Mouse (Mus musculus) heart, embryonic 12.5 days (tissue): ENCODE results near the gene Anapc1. TPM values are rescaled to one million over a fixed set of nuclear protein-coding genes. Genes with fewer than 3 reads are reported as not detected.
"Not testable (repeated sequence)": the region's sequence is repeated elsewhere in the genome, so short reads cannot be mapped to it uniquely, and the experiment has no call there.

Experiments used
- ATAC-seq: fragments of 200-750 bp; cut with Nextera tagmentation; 2 replicates; pipeline ENCODE4 v1.8.0; 2017; ENCODE audit warnings: moderate TSS enrichment, moderate library complexity; ENCODE audit not compliant: insufficient number of reproducible peaks, low FRiP score
- H3K27ac ChIP-seq: fragments of 300-500 bp; sonication (generic); 2 replicates; pipeline ENCODE4 v1.5.1; 2016; ENCODE audit warnings: mild to moderate bottlenecking, moderate library complexity; ENCODE audit not compliant: poor library complexity, severe bottlenecking
- H3K27me3 ChIP-seq: fragments of 300-500 bp; sonication (generic); replicated peaks from 2 replicates; pipeline ENCODE4 v1.6.1; 2016; ENCODE audit warnings: mild to moderate bottlenecking, moderate library complexity
- H3K36me3 ChIP-seq: fragments of 300-500 bp; sonication (generic); 2 replicates; pipeline ENCODE4 v1.6.1; 2016; ENCODE audit warnings: mild to moderate bottlenecking, moderate library complexity
- H3K4me1 ChIP-seq: fragments of 300-500 bp; sonication (generic); replicated peaks from 2 replicates; pipeline ENCODE4 v1.6.1; 2016; ENCODE audit warnings: mild to moderate bottlenecking
- H3K4me2 ChIP-seq: fragments of 300-500 bp; sonication (generic); 2 replicates; pipeline ENCODE4 v1.6.1; 2016; ENCODE audit warnings: mild to moderate bottlenecking, moderate library complexity
- H3K4me3 ChIP-seq: fragments of 300-500 bp; sonication (generic); 2 replicates; pipeline ENCODE4 v1.5.1; 2016; ENCODE audit warnings: mild to moderate bottlenecking
- H3K9ac ChIP-seq: fragments of 300-500 bp; sonication (generic); 2 replicates; pipeline ENCODE4 v1.6.1; 2016; ENCODE audit warnings: mild to moderate bottlenecking, moderate library complexity
- H3K9me3 ChIP-seq: fragments of 300-500 bp; sonication (generic); replicated peaks from 2 replicates; pipeline ENCODE4 v1.6.1; 2016; ENCODE audit warnings: mild to moderate bottlenecking, moderate library complexity
- WGBS: fragments of 180-500 bp; shearing (Covaris S2); methylation state at CpG from one replicate; pipeline ENCODE4 v1.1.7; 2016; 5-methylcytosine and 5-hydroxymethylcytosine counted together
- polyA plus RNA-seq: library from polyadenylated mRNA; unstranded; fragments of >200 nt; fragmentation: Nextera tagmentation; extraction: Ambion mirVana; gene quantifications from 2 replicates; pipeline ENCODE4 v1.2.1, GENCODE M21; 2016

Anapc1 gene
- polyA plus RNA-seq, 1 experiment from 2014 or later: 58.9 TPM

GRCm38 (mm10) chr2:128697047-128697446, 9.9 kb upstream of the Anapc1 start:
- H3K27ac ChIP-seq: no peak overlapping the region
- ATAC-seq: no peak
- WGBS: 86% methylated on average over 1 of the region's 1 CpGs
- H3K9ac ChIP-seq: no peak overlapping the region
- no peak overlapping the region for H3K4me2 ChIP-seq
- peaks cover 9% of the 10 kb centered on the region for H3K4me1 ChIP-seq
- H3K9me3 ChIP-seq: no peaks in the 10 kb centered on the region
- H3K36me3 ChIP-seq: no peaks in the 10 kb centered on the region
- no peaks in the 10 kb centered on the region for H3K27me3 ChIP-seq
- no peak overlapping the region for H3K4me3 ChIP-seq

DNA sequence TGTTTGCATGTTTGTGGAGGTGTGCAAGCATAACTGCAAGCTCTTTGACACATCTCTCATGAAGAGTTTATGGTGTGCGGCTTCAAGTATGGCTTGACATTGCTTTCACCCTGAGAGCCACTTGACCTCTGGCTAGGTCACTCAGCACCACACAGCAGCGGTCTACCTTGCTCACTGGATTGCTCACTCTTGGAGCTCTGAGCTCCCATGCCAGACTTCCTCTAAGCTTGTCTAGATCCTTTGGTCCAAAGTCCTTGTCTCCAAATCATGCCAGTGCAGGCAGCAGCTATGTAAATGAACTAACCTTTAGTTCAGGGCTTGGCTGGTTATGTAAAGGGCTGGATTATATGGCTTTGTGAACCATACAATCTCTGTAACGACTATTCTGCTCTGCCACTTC, 9.2 kb upstream of the Anapc1 start:
- no peaks in the 10 kb centered on the region for H3K9me3 ChIP-seq
- no peaks in the 10 kb centered on the region for H3K27me3 ChIP-seq
- H3K36me3 ChIP-seq: no peaks in the 10 kb centered on the region
- no peak overlapping the region for H3K27ac ChIP-seq
- no peak overlapping the region for H3K4me3 ChIP-seq
- H3K9ac ChIP-seq: no peak overlapping the region
- no peak overlapping the region for H3K4me2 ChIP-seq
- 61% methylated on average over 3 of the region's 3 CpGs for WGBS
- peaks cover 9% of the 10 kb centered on the region for H3K4me1 ChIP-seq
- ATAC-seq: no peak

DNA sequence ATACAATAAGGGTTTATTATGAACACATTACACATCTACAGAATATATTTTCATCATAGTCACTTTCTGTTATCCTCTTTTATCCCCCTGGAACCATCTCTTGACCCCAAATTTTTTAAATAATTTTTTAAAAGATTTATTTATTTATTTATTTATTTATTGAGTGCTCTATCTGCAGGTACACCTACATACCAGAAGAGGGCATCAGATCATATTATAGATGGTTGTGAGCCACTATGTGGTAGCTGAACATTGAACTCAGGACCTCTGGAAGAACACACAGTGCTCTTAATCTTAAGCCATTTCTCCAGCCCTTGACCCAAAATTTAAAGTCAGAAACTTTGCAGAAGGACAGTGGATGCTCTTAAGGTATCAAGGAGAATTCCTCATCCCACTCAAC, 7.4 kb upstream of the Anapc1 start:
- Histone ChIP-seq H3K9ac (no peak overlapping the region), H3K27me3 (no peaks in the 10 kb centered on the region), H3K4me2 (no peak overlapping the region), H3K9me3 (no peaks in the 10 kb centered on the region), H3K36me3 (no peaks in the 10 kb centered on the region), H3K4me1 (peaks cover 9% of the 10 kb centered on the region), H3K27ac (no peak overlapping the region), H3K4me3 (no peak overlapping the region)
- ATAC-seq: no peak

- not testable (repeated sequence) for H3K36me3 ChIP-seq, H3K9me3 ChIP-seq, H3K4me3 ChIP-seq, H3K4me2 ChIP-seq, H3K4me1 ChIP-seq, H3K9ac ChIP-seq, H3K27ac ChIP-seq, H3K27me3 ChIP-seq, ATAC-seq
- 85% methylated on average over 2 of the region's 3 CpGs for WGBS
Observed at GRCm38 (mm10) chr2:128693828-128694227, 6.6 kb upstream of the Anapc1 start.

DNA sequence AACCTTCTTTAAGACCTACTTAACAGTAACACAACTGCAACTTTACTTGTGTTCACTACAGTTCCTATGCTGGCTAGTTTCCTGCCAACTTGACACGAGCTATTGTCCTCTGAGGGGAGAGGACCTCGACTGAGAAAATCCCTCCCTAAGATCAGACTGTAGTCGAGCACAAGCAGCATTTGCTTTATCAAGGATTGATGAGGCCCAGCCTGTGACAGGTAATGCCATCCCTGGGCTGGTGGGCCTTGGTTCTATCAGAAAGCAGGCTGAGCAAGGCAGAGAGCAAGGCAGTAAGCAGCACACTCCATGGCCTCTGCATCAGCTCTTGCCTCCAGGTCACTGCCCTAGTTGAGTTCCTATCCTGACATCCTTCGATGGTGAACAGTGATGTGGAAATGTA, 6.0 kb upstream of the Anapc1 start:
- no peaks in the 10 kb centered on the region for H3K36me3 ChIP-seq
- whole genome bisulfite sequencing: 60% methylated on average over 4 of the region's 4 CpGs

DNA sequence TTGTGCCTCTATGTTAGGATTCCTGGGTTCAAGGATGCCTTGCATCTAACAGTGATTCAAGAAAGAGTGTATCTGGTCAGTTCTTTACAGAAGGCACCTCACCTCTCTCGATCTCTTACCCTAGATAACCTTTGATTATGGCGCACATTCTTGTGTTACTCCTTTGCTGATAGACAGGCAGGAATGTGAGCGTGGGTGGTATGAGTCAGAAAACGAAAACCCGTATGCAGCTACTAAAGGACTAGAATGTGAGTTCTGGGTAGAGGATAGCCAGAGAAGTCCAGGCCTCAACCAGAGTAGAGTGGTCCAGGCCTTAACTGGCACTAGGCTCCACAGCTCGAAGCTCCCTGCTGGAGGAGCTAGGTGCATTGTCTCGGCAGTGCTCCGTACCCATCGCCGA, 5.6 kb upstream of the Anapc1 start:
- 67% methylated on average over 10 of the region's 10 CpGs for WGBS
- no peak overlapping the region for H3K4me3 ChIP-seq
- ATAC-seq: no peak
- H3K9ac ChIP-seq: no peak overlapping the region
- peaks cover 6% of the 10 kb centered on the region for H3K4me1 ChIP-seq
- H3K27ac ChIP-seq: no peak overlapping the region
- H3K9me3 ChIP-seq: no peaks in the 10 kb centered on the region
- H3K27me3 ChIP-seq: no peaks in the 10 kb centered on the region
- no peaks in the 10 kb centered on the region for H3K36me3 ChIP-seq
- H3K4me2 ChIP-seq: no peak overlapping the region

More for the DNA sequence above, 6.0 kb upstream of the Anapc1 start:
- Histone ChIP-seq H3K27me3 (no peaks in the 10 kb centered on the region), H3K4me2 (no peak overlapping the region), H3K4me1 (peaks cover 9% of the 10 kb centered on the region), H3K4me3 (no peak overlapping the region), H3K27ac (no peak overlapping the region), H3K9ac (no peak overlapping the region), H3K9me3 (no peaks in the 10 kb centered on the region)
- no peak for ATAC-seq

DNA sequence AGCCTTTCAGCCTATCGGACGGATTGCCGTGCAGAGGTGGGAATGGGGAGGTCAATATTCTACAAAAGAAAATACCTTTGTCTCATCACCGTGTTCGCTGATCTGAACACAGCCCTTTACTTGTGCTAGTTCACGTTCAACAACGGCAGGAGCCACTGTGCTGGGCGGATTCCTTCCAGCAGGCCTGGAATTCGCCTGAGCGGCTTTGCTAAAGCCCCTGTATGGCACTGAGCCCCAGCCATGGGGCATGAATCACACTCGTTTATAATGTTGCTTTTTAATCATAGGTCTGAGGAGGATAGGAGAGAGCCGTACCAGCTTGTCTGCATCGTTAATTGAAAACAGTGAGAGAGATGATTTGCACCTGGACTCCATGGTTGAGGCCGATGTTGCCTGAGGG, 5.1 kb upstream of the Anapc1 start:
- Histone ChIP-seq H3K4me2 (no peak overlapping the region), H3K36me3 (no peaks in the 10 kb centered on the region), H3K27ac (no peak overlapping the region), H3K27me3 (no peaks in the 10 kb centered on the region), H3K9me3 (no peaks in the 10 kb centered on the region), H3K4me1 (peaks cover 4% of the 10 kb centered on the region), H3K9ac (no peak overlapping the region), H3K4me3 (no peak overlapping the region)
- no peak for ATAC-seq
- 69% methylated on average over 14 of the region's 14 CpGs for WGBS

DNA sequence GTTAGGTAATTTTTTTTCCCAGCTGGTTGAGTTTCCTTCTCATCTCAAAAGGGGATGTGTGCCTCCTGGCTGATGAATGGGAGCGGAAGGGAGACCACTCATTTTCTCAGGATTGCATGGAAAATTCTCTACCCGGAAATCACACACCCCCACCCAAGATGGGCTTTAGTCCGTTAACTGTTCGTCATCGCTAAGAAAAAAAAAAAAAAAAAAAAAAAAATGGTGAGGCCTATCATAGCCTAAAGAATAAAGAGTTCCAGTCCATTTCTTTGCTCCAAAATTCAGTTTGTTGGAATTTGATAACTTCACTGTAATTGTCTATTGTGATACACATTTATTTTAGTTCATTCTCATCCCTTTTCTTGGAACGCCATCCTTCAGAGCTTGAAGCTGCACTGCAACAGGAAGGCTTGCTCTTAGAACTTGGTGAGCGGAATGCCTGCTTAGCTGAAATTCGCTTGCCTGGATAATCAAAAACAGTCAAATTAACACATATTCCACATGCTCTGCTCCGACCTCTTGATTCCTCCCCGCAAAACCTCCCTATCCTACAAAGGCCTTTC, 448 bp upstream of the Anapc1 start:
- H3K4me2 ChIP-seq: peak overlapping the region; percentile 62
- peak overlapping the region; percentile 87 for H3K27ac ChIP-seq
- WGBS: 47% methylated on average over 10 of the region's 10 CpGs
- peak overlapping the region; percentile 99; the same call in 1 of the 2 replicates for H3K9ac ChIP-seq
- peaks cover 18% of the 10 kb centered on the region for H3K36me3 ChIP-seq
- peaks cover 7% of the 10 kb centered on the region for H3K4me1 ChIP-seq
- ATAC-seq: peak; percentile 68
- no peaks in the 10 kb centered on the region for H3K9me3 ChIP-seq
- H3K4me3 ChIP-seq: peak overlapping the region; percentile 96
- H3K27me3 ChIP-seq: no peaks in the 10 kb centered on the region

GRCm38 (mm10) chr2:128680661-128681060, 6.5 kb downstream of the Anapc1 start:
- WGBS: 61% methylated on average over 4 of the region's 4 CpGs
- Histone ChIP-seq H3K4me2 (no peak overlapping the region), H3K27ac (no peak overlapping the region), H3K9ac (no peak overlapping the region), H3K36me3 (peaks cover 60% of the 10 kb centered on the region), H3K4me3 (no peak overlapping the region), H3K4me1 (peaks cover 17% of the 10 kb centered on the region), H3K9me3 (no peaks in the 10 kb centered on the region), H3K27me3 (no peaks in the 10 kb centered on the region)
- no peak for ATAC-seq

GRCm38 (mm10) chr2:128620578-128620977, 66.6 kb downstream of the Anapc1 start:
- peaks cover 86% of the 10 kb centered on the region for H3K36me3 ChIP-seq
- no peak overlapping the region for H3K9ac ChIP-seq
- no peaks in the 10 kb centered on the region for H3K9me3 ChIP-seq
- H3K4me1 ChIP-seq: no peaks in the 10 kb centered on the region
- H3K27me3 ChIP-seq: no peaks in the 10 kb centered on the region
- H3K27ac ChIP-seq: no peak overlapping the region
- no peak overlapping the region for H3K4me3 ChIP-seq
- 95% methylated on average over 1 of the region's 1 CpGs for WGBS
- no peak for ATAC-seq
- H3K4me2 ChIP-seq: no peak overlapping the region

GRCm38 (mm10) chr2:128615366-128615765, 71.8 kb downstream of the Anapc1 start:
- Histone ChIP-seq H3K36me3 (peaks cover 90% of the 10 kb centered on the region), H3K9me3 (no peaks in the 10 kb centered on the region), H3K27me3 (no peaks in the 10 kb centered on the region), H3K27ac (no peak overlapping the region), H3K4me2 (no peak overlapping the region), H3K4me3 (no peak overlapping the region), H3K4me1 (no peaks in the 10 kb centered on the region), H3K9ac (no peak overlapping the region)
- 92% methylated on average over 4 of the region's 4 CpGs for WGBS
- no peak for ATAC-seq

- H3K4me1 ChIP-seq: no peaks in the 10 kb centered on the region
- H3K4me2 ChIP-seq: no peak overlapping the region
- no peak overlapping the region for H3K4me3 ChIP-seq
- no peak for ATAC-seq
- H3K9me3 ChIP-seq: no peaks in the 10 kb centered on the region
- H3K27me3 ChIP-seq: no peaks in the 10 kb centered on the region
- WGBS: 74% methylated on average over 5 of the region's 5 CpGs
- H3K27ac ChIP-seq: no peak overlapping the region
- H3K36me3 ChIP-seq: peaks cover 86% of the 10 kb centered on the region
- no peak overlapping the region for H3K9ac ChIP-seq
Observed at GRCm38 (mm10) chr2:128613365-128613764, 73.8 kb downstream of the Anapc1 start.
